Mouse (Mus musculus): ENCODE data around the gene Tac2.

GRCm38 (mm10) chr10:127682886-127683285, 41.4 kb upstream of the Tac2 start:
- TF ChIP-seq CTCF (IDR thresholded peaks at IDR 0.05), result no peak
- TF ChIP-seq EP300 (IDR thresholded peaks at IDR 0.05), result no peak
